Mouse (Mus musculus): ENCODE results near the gene Dynlrb1. TPM values are rescaled to one million over a fixed set of nuclear protein-coding genes. Genes with fewer than 3 reads are reported as not detected.

The Dynlrb1 gene
- total RNA-seq (2021): 100 to 1,000 TPM; 165 to 186 TPM

GRCm38 (mm10) chr2:155236362-155236992 lies at the start of gene Dynlrb1:
TSS of gene Dynlrb1 (plus strand) at chr2:155236533.
- peak; percentile 100 for DNase-seq
- intact Hi-C loops (cut with DNase I): loop anchor here (2.0 kb wide), 2 partner anchors 40 to 146 kb away; partner anchors contain the start of gene Map1lc3a

GRCm38 (mm10) chr2:155207419-155207818 lies 28.9 kb upstream of the Dynlrb1 start:
- DNase-seq: peak in 1 of 2 experiments; percentile 9
- intact Hi-C loops (cut with DNase I): loop anchor here (5.0 kb wide), 1 partner anchor 180 kb away; no protein-coding TSS in a partner anchor

DNA sequence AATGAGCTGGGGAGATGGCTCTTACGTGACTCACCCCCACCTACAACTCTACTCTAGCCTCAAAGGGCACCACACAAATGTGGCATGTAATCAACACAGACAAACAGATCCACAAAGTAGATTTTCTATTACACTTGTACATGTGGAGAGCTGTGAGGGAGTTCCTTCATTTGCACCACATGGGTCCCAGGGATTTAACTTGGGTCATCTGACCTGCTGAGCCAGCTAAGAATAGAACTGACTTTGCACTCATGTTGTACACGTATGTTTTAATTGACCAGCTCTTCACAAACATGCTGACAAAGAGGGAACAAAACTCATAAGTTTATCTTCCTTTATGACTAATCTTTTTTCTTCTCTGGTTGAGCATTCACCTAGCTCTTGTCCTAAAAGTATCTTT lies 13.2 kb upstream of the Dynlrb1 start:
- intact Hi-C loops (cut with DNase I): loop anchor here (5.0 kb wide), 1 partner anchor 164 kb away; no protein-coding TSS in a partner anchor
- no peak for DNase-seq

GRCm38 (mm10) chr2:155224721-155225120 lies 11.6 kb upstream of the Dynlrb1 start:
- intact Hi-C loops (cut with DNase I): loop anchor here (5.0 kb wide), 1 partner anchor 163 kb away; no protein-coding TSS in a partner anchor
- peak in 1 of 2 experiments; percentile 41 for DNase-seq

- intact Hi-C loops (cut with DNase I): loop anchor here (2.0 kb wide), 2 partner anchors 41 to 147 kb away; partner anchors contain the start of gene Map1lc3a
- no peak for DNase-seq
These were observed 479 bp upstream of the Dynlrb1 start for GRCm38 (mm10) chr2:155235746-155236361.

DNA sequence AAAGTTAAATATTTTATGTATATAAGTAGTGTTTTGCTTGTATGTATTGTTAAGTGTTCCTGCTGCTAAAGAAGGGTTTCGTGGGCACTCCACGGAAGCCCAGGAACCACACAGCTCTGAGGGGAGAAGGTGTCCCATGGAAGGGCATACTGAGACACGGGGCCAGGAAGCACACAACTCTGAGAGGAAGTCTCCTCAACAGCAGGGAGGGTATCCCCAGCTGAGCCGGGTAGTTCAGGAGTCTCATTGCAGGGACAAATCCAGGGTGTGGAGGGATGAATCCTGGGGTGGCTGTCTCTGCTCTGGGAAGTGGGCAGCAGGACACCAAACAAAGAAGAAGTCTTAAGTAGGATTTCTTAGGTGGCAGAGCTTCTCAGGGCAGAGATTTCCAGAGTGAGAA lies 943 bp downstream of the Dynlrb1 start:
- DNase-seq: no peak
- intact Hi-C loops (cut with DNase I): loop anchor here (2.0 kb wide), 2 partner anchors 40 to 146 kb away; partner anchors contain the start of gene Map1lc3a

DNA sequence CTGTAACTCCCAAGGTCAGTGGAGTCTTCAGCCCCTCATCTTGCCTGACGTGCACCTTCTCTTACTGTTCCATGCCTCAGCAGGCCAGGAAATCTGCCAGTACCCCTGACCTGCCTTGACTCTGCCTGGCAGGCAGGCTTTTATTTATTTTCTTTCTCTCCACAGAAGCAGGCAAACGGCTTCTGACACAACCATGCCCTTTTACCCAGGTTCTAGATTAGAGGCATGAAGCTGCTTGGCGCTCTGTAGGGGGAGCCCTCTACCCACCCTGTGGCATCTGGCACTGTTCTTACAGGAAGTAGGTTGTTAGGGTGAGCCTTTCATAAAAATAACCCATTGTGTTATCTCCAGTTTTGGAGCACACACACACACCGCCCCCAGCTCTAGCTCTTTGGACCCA lies 4.6 kb downstream of the Dynlrb1 start:
- intact Hi-C loops (cut with DNase I): no loop called here
- DNase-seq: peak; percentile 23 to 29

DNA sequence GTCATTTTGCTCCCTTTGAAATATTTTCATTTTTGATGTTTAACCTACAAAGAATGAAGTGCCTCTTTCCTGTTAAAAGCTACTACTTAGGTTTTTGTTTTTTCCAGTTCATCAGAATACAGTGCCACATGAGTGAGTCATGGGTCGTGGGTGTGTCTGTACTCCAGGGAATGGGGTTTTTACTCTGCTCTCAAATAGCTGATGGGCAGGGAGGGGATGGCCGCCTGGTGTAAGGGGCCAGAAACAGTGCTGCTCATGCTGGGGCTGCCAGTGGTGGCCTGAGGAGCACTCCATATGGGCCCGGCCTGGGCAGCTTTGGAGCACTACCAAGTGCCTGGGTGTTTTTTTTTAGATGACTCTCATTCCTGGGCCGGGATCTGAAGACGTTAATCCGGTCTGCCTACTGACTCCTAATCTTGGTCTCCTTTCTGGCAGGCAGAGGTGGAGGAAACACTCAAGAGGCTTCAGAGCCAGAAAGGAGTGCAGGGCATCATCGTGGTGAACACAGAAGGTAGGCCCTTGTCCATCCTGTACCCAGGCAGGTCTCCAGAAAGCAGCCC lies 6.0 kb downstream of the Dynlrb1 start:
- intact Hi-C loops (cut with DNase I): no loop called here
- DNase-seq: peak; percentile 32 to 48

- intact Hi-C loops (cut with DNase I): no loop called here
- DNase-seq: peak; percentile 36 to 41
These were observed 9.9 kb downstream of the Dynlrb1 start for GRCm38 (mm10) chr2:155246231-155246630.

DNA sequence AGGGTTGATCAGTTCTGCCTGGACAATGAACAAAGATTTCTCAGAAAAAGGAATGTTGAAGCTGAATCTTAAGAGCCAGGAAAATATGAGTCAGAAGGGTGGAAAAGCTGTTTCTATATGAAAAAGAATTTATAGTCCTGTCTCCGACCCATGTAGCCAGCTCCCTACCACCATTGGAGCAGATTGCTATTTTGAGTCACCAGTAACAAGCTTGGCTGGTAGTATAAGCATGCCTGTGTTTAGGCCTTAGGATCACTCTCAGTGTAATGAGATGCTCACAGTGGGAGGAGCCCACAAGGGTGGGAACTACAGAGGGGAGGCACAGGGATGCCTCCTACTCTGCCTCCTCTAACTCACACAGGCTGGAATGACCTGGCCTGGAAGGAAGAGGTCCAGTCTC lies 11.9 kb downstream of the Dynlrb1 start:
- intact Hi-C loops (cut with DNase I): no loop called here
- DNase-seq: no peak

- DNase-seq: no peak
- intact Hi-C loops (cut with DNase I): no loop called here
These were observed 12.4 kb downstream of the Dynlrb1 start for GRCm38 (mm10) chr2:155248718-155249117.

- DNase-seq: no peak
- intact Hi-C loops (cut with DNase I): no loop called here
These were observed 13.3 kb downstream of the Dynlrb1 start for GRCm38 (mm10) chr2:155249588-155249987.

GRCm38 (mm10) chr2:155265526-155265925 lies 29.2 kb downstream of the Dynlrb1 start:
- DNase-seq: no peak

GRCm38 (mm10) chr2:155266896-155267295 lies 30.6 kb downstream of the Dynlrb1 start:
- intact Hi-C loops (cut with DNase I): no loop called here

More at GRCm38 (mm10) chr2:155265526-155265925, 29.2 kb downstream of the Dynlrb1 start:
- intact Hi-C loops (cut with DNase I): no loop called here

DNA sequence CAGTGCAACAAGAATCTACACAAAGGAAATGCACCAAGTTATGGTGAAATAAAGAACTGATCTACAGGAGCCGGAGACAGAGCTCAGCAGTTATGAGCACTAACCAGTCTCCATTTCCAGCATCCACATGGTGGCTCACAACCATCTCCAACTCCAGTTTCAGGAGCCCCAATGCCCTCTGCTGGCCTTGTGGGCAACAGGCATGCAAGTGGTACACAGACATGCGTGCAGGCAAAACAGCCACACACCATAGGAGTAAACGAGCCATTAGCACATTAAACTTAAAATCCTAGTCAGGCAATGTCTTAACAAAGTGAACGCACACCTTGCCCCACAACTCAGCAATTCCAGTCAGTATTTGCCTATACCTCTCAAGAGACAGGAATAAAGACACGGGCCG lies 35.6 kb downstream of the Dynlrb1 start:
- intact Hi-C loops (cut with DNase I): no loop called here
- no peak for DNase-seq

More at GRCm38 (mm10) chr2:155266896-155267295, 30.6 kb downstream of the Dynlrb1 start:
- DNase-seq: no peak

- intact Hi-C loops (cut with DNase I): no loop called here
These were observed 36.2 kb downstream of the Dynlrb1 start for GRCm38 (mm10) chr2:155272396-155273170.

GRCm38 (mm10) chr2:155273603-155274002 lies 37.3 kb downstream of the Dynlrb1 start:
- intact Hi-C loops (cut with DNase I): no loop called here

More at GRCm38 (mm10) chr2:155272396-155273170, 36.2 kb downstream of the Dynlrb1 start:
- DNase-seq: no peak

GRCm38 (mm10) chr2:155276195-155276594 lies 39.9 kb downstream of the Dynlrb1 start, which contains the start of gene Map1lc3a:
TSS of gene Map1lc3a (plus strand) at chr2:155276297.
- peak; percentile 96 to 97 for DNase-seq
- intact Hi-C loops (cut with DNase I): loop anchor here (1.0 to 2.0 kb wide), 2 partner anchors 39 to 105 kb away; partner anchors contain the start of genes Dynlrb1 and Trp53inp2

More at GRCm38 (mm10) chr2:155273603-155274002, 37.3 kb downstream of the Dynlrb1 start:
- no peak for DNase-seq

DNA sequence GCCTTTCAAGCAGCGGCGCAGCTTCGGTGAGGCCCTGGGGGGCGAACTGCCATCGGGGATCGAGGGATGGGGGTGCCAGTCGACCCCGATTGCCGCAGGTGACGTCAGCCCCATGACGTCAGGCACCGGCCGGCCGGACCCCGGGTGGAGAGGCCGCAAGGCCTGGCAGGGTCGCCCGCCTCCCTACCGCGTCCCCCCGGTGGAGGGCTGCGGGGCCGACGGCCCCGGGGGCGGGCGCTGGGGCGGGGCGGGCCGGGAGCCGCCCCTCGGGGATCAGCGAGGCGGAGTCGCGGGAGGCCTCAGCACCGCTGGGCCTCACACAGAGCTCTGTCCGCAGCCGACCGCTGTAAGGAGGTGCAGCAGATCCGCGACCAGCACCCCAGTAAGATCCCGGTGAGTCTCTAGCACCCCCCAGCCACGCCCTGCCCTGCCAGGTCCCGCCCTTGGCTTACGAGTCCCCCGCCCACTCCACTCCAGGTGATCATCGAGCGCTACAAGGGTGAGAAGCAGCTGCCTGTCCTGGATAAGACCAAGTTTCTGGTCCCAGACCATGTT lies 40.4 kb downstream of the Dynlrb1 start:
- no peak for DNase-seq
- intact Hi-C loops (cut with DNase I): loop anchor here (1.0 to 2.0 kb wide), 2 partner anchors 40 to 105 kb away; partner anchors contain the start of genes Dynlrb1 and Trp53inp2

GRCm38 (mm10) chr2:155277721-155278120 lies 41.4 kb downstream of the Dynlrb1 start:
- intact Hi-C loops (cut with DNase I): loop anchor here (2.0 kb wide), 1 partner anchor 41 kb away; the partner anchor contains the start of gene Dynlrb1
- no peak for DNase-seq

Data from heart, postnatal 36 days (tissue).